Mouse (Mus musculus) ES-E14 (cell line): Measurements from ENCODE around the gene Snrk.

ENCODE experiments used
- CHD2 ChIP-seq: IDR thresholded peaks from 2 replicates; pipeline ENCODE4 v1.6.1; 2014; ENCODE audit warnings: mild to moderate bottlenecking, low read depth, low read length, inconsistent platforms
- MAFK ChIP-seq: IDR thresholded peaks from 2 replicates; pipeline ENCODE4 v1.6.1; 2014; ENCODE audit warnings: mild to moderate bottlenecking, low read depth, low read length, inconsistent platforms; ENCODE audit not compliant: insufficient read depth

DNA sequence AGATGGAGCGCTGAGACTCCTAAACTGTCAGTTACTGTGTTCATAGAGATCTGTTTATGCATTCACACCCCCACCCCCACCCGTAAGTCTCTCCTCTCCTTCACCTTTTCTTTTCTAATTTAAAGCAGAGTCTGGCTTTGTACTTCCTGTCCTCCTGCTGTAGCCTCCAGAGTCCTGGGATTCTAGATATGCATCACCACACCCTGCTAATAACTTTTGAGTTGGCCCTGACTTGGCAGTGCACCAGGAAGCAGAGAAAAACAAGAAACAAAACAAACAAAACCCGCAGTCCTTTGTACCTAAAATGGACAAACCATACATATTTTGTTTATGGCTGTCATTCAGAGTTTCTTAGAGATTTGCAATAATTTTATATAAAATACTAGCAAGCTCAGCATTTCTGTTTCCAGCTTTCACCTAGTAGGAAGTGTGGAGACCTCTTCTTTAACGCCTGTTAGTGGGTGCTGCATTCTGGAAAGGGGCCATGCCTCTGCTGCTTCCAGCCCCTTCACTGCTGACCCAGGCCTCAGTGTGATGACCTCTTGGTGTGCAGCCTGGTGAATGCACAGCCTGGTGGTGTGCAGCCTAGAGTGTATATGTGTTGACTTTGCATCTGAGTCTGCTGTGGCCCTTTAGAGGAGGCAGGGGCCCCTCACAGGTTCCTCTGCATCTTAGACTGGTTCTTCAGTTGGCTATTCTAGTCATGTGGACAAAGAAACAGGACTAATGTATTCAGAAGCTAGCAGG is 29.2 kb downstream of the Snrk start:
- no peak for TF ChIP-seq CHD2
- TF ChIP-seq MAFK = no peak
